Mouse (Mus musculus): Measurements from ENCODE around the gene Rab43. TPM values are rescaled to one million over a fixed set of nuclear protein-coding genes. Genes with fewer than 3 reads are reported as not detected.

Rab43 gene
- polyA plus RNA-seq, 1 experiment = 1.6 TPM

DNA sequence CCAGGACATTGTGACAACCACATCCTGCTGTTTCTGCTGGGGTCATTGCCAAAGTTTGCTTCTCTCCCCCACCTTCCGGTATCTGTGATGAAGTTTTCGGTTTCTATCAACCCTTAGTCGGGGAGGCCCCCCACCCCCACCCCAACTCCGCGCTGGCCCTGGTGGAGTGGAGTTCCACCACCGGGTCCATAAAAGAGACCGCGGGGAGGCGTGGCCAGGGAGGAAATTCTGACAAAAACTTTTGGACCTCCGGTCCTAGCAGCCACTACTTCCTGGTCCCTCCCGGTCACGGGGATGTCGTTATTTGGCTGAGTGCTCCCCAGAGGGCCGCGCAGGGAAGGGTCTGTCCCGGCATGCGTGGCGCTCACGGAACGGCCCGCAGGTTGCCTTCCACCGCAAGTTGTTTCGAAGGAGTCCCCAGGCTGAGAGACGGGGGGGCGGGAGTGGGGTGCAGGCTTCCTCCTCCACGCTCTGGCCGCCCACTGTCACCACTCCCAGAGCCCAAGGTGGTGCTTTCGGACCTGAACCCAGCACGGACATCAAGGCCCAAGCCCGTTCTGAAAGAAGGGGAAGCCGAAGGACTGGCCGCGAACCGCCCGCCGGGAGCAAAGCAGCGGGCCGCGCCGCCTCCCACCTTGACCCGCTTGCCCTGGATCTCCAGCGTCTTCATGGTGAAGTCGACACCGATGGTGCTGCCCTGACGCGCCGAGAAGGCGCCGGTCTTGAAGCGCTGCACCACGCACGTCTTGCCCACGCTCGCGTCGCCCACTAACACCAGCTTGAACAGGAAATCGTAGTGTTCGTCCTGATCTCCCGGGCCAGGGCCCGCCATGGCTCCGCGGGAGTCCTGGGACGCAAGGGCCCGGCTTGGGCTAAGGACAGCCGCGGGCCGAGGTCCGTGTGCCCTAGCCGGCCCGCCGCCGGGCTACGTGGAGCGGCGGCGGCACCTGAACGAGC lies 973 bp downstream of the Rab43 start:
- H3K9ac ChIP-seq (ENCODE audit: low read depth, poor library complexity, severe bottlenecking) = peak overlapping the region; percentile 75
- no peaks in the 10 kb centered on the region for H3K36me3 ChIP-seq (ENCODE audit: control insufficient read depth, insufficient read depth, low read length, poor library complexity, severe bottlenecking)
- no peaks in the 10 kb centered on the region for H3K9me3 ChIP-seq (replicated peaks; ENCODE audit: control insufficient read depth, insufficient read depth, low read length, poor library complexity, severe bottlenecking)
- no peak overlapping the region for H3K27ac ChIP-seq (ENCODE audit: insufficient read depth, low read length)
- TF ChIP-seq POLR2A (IDR thresholded peaks at IDR 0.05; ENCODE audit: insufficient read depth, low read length) = no peak
- TF ChIP-seq CTCF (IDR thresholded peaks at IDR 0.05; ENCODE audit: low read depth, low read length) = no peak
- TF ChIP-seq EP300 (IDR thresholded peaks at IDR 0.05; ENCODE audit: insufficient read depth, low read depth, low read length) = no peak
- peak overlapping the region; percentile 92 for H3K4me3 ChIP-seq (ENCODE audit: low read depth, low read length)
- no peaks in the 10 kb centered on the region for H3K4me1 ChIP-seq (ENCODE audit: control insufficient read depth, insufficient read depth, low read length)
- H3K27me3 ChIP-seq (ENCODE audit: control insufficient read depth, insufficient read depth, low read length, poor library complexity, severe bottlenecking) = no peaks in the 10 kb centered on the region

DNA sequence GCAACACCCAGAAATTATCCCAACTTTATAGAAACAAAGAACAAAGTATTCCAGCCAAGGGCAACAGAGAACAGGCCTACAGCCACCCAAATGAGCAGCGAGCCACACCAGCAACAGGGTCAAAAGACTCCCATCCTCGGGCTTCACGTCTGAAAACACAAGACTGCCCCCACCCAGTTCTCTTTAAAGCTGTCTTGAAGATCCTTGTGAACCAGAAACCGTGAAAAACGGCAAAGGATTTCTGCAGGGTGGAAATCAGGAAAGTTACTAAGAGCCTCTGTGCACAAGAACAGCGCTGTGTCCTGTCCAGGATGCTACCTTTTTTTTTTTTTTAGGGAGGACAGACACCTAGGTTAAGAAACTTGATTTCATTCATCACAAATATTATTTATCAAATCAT lies 1.7 kb downstream of the Rab43 start:
- H3K27ac ChIP-seq (ENCODE audit: insufficient read depth, low read length) = no peak overlapping the region
- H3K36me3 ChIP-seq (ENCODE audit: control insufficient read depth, insufficient read depth, low read length, poor library complexity, severe bottlenecking) = no peaks in the 10 kb centered on the region
- no peak for TF ChIP-seq EP300 (IDR thresholded peaks at IDR 0.05; ENCODE audit: insufficient read depth, low read depth, low read length)
- no peak for TF ChIP-seq CTCF (IDR thresholded peaks at IDR 0.05; ENCODE audit: low read depth, low read length)
- TF ChIP-seq POLR2A (IDR thresholded peaks at IDR 0.05; ENCODE audit: insufficient read depth, low read length) = no peak
- H3K4me3 ChIP-seq (ENCODE audit: low read depth, low read length) = peak overlapping the region; percentile 92; the same call in 1 of the 2 replicates
- no peaks in the 10 kb centered on the region for H3K9me3 ChIP-seq (replicated peaks; ENCODE audit: control insufficient read depth, insufficient read depth, low read length, poor library complexity, severe bottlenecking)
- no peak overlapping the region for H3K9ac ChIP-seq (ENCODE audit: low read depth, poor library complexity, severe bottlenecking)
- no peaks in the 10 kb centered on the region for H3K4me1 ChIP-seq (ENCODE audit: control insufficient read depth, insufficient read depth, low read length)
- H3K27me3 ChIP-seq (ENCODE audit: control insufficient read depth, insufficient read depth, low read length, poor library complexity, severe bottlenecking) = no peaks in the 10 kb centered on the region

DNA sequence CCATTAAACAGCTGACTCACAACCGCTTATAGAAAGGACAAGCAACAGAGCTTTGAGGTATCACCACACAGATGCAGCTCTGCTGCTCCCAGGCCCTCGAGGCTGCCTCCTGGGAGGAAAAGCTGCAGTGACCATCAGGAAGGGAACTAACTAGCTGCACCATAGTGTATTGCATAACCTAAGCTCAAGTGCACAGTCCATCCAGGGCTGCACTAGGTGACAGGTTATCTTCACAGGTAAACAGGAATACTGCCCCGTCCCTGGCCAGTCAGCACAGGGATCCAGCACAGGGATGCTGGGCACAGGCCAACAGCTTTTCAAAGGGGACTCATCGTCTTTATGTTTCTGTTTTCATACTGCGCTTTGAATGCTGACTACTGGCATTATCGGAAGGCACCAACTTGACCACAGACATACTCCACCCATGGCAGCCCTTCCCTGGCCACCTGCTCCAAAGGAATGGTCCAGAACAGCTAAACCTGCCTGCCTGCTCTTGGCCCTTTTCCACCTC lies 2.3 kb downstream of the Rab43 start:
- no peak overlapping the region for H3K9ac ChIP-seq (ENCODE audit: low read depth, poor library complexity, severe bottlenecking)
- TF ChIP-seq EP300 (IDR thresholded peaks at IDR 0.05; ENCODE audit: insufficient read depth, low read depth, low read length) = no peak
- no peak for TF ChIP-seq POLR2A (IDR thresholded peaks at IDR 0.05; ENCODE audit: insufficient read depth, low read length)
- TF ChIP-seq CTCF (IDR thresholded peaks at IDR 0.05; ENCODE audit: low read depth, low read length) = no peak
- no peak overlapping the region for H3K4me3 ChIP-seq (ENCODE audit: low read depth, low read length)

DNA sequence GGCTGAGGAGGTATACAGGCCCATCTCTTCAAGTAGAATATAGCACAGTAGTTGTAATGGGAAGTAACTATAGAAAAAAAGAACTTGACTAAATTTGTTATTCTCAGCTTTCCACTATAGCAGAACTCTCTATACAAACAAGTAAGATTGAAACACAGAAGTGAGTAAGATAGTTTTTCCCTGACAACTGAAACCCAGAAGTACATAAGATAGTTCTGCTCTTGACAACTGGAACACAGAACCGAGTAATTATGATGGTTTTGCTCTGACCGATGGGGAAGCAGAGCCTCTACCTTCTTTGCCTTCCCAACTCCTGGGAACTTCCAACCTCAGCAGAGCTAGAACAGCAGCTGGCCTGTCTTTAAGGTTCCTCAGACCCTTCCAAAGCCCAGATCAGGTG lies 2.8 kb downstream of the Rab43 start:
- Histone ChIP-seq H3K4me1 (ENCODE audit: control insufficient read depth, insufficient read depth, low read length) (no peaks in the 10 kb centered on the region), H3K9me3 (replicated peaks; ENCODE audit: control insufficient read depth, insufficient read depth, low read length, poor library complexity, severe bottlenecking) (no peaks in the 10 kb centered on the region), H3K9ac (ENCODE audit: low read depth, poor library complexity, severe bottlenecking) (no peak overlapping the region), H3K27ac (ENCODE audit: insufficient read depth, low read length) (no peak overlapping the region), H3K4me3 (ENCODE audit: low read depth, low read length) (no peak overlapping the region), H3K36me3 (ENCODE audit: control insufficient read depth, insufficient read depth, low read length, poor library complexity, severe bottlenecking) (no peaks in the 10 kb centered on the region), H3K27me3 (ENCODE audit: control insufficient read depth, insufficient read depth, low read length, poor library complexity, severe bottlenecking) (no peaks in the 10 kb centered on the region)
- TF ChIP-seq POLR2A (IDR thresholded peaks at IDR 0.05; ENCODE audit: insufficient read depth, low read length) (no peak), CTCF (IDR thresholded peaks at IDR 0.05; ENCODE audit: low read depth, low read length) (no peak), EP300 (IDR thresholded peaks at IDR 0.05; ENCODE audit: insufficient read depth, low read depth, low read length) (no peak)

More for the DNA sequence above, 2.3 kb downstream of the Rab43 start:
- Histone ChIP-seq H3K4me1 (ENCODE audit: control insufficient read depth, insufficient read depth, low read length) (no peaks in the 10 kb centered on the region), H3K36me3 (ENCODE audit: control insufficient read depth, insufficient read depth, low read length, poor library complexity, severe bottlenecking) (no peaks in the 10 kb centered on the region), H3K27ac (ENCODE audit: insufficient read depth, low read length) (no peak overlapping the region), H3K27me3 (ENCODE audit: control insufficient read depth, insufficient read depth, low read length, poor library complexity, severe bottlenecking) (no peaks in the 10 kb centered on the region), H3K9me3 (replicated peaks; ENCODE audit: control insufficient read depth, insufficient read depth, low read length, poor library complexity, severe bottlenecking) (no peaks in the 10 kb centered on the region)

DNA sequence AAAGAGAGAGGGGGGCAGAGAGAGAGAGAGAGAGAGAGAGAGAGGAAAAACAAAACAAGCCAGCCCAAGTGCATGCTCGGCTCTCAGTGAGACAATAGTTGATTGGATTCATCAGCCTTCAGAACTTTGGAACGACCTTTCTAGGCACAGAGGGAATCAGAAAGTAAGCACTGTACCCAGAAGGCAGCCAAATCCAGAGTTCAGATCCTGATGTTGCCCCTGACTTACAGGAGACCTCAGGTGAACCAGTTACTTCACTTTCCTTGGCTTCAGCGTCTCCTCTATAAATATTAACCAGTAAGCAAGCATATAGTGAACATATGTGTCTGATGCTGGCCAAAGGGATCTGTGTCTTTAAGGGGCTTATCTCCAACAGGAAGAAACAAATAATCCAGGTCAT lies 3.4 kb downstream of the Rab43 start:
- H3K4me1 ChIP-seq (ENCODE audit: control insufficient read depth, insufficient read depth, low read length) = no peaks in the 10 kb centered on the region
- TF ChIP-seq POLR2A (IDR thresholded peaks at IDR 0.05; ENCODE audit: insufficient read depth, low read length) (no peak), CTCF (IDR thresholded peaks at IDR 0.05; ENCODE audit: low read depth, low read length) (no peak), EP300 (IDR thresholded peaks at IDR 0.05; ENCODE audit: insufficient read depth, low read depth, low read length) (no peak)
- H3K27ac ChIP-seq (ENCODE audit: insufficient read depth, low read length) = no peak overlapping the region
- H3K9me3 ChIP-seq (replicated peaks; ENCODE audit: control insufficient read depth, insufficient read depth, low read length, poor library complexity, severe bottlenecking) = no peaks in the 10 kb centered on the region
- no peak overlapping the region for H3K9ac ChIP-seq (ENCODE audit: low read depth, poor library complexity, severe bottlenecking)
- no peaks in the 10 kb centered on the region for H3K36me3 ChIP-seq (ENCODE audit: control insufficient read depth, insufficient read depth, low read length, poor library complexity, severe bottlenecking)
- no peaks in the 10 kb centered on the region for H3K27me3 ChIP-seq (ENCODE audit: control insufficient read depth, insufficient read depth, low read length, poor library complexity, severe bottlenecking)
- H3K4me3 ChIP-seq (ENCODE audit: low read depth, low read length) = no peak overlapping the region

All from ES-Bruce4 (cell line).